Mouse (Mus musculus) thymus, postnatal 4 days (tissue): ENCODE results near the gene Uspl1.
"Not testable (repeated sequence)": the region's sequence is repeated elsewhere in the genome, so short reads cannot be mapped to it uniquely, and the experiment has no call there.

ENCODE experiments used
- DNase-seq: peaks from one replicate; pipeline ENCODE4 v3.0.0; 2021

Uspl1 gene

GRCm38 (mm10) chr5:149184104-149184843 lies at the start of gene Uspl1, which contains the start of gene Hmgb1:
Gene Uspl1, plus strand, starts transcription at chr5:149184350.
Gene Hmgb1, minus strand, starts transcription at chr5:149184489.
- DNase-seq = peak; percentile 99

- peak; percentile 73 for DNase-seq
Observed at GRCm38 (mm10) chr5:149134751-149135454, 49.2 kb upstream of the Uspl1 start.

- peak; percentile 52 for DNase-seq
Observed at GRCm38 (mm10) chr5:149135455-149136354, 48.4 kb upstream of the Uspl1 start.

DNA sequence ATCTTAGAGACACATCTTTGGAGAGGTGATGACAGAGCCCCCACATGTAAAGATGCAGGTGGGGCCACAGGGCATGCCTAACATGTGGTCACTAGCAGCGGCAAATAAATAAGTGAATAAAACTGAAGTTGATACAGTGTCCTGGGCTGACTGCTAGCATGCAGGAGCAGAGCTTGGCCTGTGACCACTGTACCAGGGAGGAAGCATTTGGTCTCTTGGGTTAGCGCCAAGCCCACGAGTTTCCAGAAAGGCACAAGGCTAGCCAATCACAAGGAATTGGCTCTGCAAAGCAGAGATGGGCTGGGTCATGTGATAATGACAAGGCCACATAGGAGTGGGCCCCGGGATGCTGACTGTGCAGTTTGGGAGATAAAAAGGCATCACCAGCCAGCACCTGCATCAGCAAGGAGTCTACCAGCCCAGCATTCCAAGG lies 47.2 kb upstream of the Uspl1 start:
- peak; percentile 70 for DNase-seq

GRCm38 (mm10) chr5:149137447-149137846 lies 46.7 kb upstream of the Uspl1 start:
- no peak for DNase-seq

DNA sequence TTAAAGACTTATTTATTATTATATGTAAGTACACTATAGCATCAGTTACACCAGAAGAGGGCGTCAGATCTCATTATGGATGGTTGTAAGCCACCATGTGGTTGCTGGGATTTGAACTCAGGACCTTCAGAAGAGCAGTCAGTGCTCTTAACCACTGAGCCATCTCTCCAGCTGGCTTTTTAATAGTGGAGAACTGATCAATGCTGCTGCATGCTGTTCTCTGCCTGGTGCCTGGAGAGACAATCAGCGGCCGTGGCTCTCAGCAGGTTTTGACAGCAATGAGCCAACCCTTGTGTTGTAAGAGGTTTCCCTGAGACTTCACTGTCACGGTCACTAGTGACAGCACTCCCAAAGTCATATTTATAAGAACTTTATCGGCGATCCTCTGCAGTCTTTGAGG lies 46.1 kb upstream of the Uspl1 start:
- DNase-seq = not testable (repeated sequence)

DNA sequence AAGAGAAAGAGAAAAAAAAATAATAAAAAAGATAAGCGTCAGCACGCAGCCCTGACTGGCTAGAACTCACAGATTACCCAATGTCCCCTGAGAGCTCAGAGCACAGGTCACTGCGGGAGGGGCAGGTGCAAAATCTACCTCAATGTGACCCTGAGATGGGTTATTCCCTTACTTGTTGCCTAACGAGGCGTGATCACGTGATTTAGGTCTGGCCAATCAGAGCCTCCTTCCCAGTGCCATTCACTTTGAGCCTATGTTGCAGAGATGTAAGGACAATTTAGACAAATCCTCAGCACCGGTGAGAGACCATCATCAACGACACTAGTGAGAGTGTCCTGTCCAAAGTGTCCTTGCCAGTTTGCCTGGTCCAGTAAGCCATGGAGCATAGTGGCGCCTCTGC lies 43.8 kb upstream of the Uspl1 start:
- DNase-seq = peak; percentile 42

- DNase-seq = not testable (repeated sequence)
Observed at GRCm38 (mm10) chr5:149141155-149141554, 43.0 kb upstream of the Uspl1 start.

DNA sequence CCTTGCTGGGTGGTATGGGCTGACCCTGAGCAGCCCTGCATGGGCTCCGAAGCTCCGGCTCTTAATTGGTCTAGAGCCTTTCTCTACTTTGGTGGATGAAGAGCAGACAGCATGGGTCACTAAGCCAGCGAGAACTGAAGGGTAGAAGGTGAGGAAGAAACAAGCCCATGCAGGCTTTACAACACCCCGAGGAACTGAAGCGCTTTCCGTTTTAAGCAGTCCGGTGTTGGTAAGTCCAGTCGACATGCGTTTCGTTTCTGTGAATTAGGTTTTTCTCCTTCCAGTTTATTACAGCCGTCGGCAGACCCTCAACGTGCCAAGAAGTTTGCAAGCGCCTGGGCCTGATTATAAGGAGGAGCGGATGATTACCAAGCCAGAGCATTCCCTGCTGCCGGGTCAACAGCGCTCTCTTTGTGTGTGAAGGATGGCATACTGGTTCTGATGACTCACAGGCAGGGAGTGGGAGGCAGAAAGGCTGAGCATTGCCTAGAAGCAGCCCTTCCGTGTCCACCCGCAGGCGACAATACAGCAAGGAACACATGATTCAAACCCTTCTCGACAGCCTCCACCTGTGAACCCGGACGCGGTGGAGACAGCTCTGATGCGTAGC lies 40.3 kb upstream of the Uspl1 start:
- DNase-seq = no peak

GRCm38 (mm10) chr5:149146691-149147090 lies 37.5 kb upstream of the Uspl1 start:
- DNase-seq = peak; percentile 6

GRCm38 (mm10) chr5:149147386-149148000 lies 36.7 kb upstream of the Uspl1 start:
- peak; percentile 42 for DNase-seq

- DNase-seq = no peak
Observed at GRCm38 (mm10) chr5:149150882-149151281, 33.3 kb upstream of the Uspl1 start.

DNA sequence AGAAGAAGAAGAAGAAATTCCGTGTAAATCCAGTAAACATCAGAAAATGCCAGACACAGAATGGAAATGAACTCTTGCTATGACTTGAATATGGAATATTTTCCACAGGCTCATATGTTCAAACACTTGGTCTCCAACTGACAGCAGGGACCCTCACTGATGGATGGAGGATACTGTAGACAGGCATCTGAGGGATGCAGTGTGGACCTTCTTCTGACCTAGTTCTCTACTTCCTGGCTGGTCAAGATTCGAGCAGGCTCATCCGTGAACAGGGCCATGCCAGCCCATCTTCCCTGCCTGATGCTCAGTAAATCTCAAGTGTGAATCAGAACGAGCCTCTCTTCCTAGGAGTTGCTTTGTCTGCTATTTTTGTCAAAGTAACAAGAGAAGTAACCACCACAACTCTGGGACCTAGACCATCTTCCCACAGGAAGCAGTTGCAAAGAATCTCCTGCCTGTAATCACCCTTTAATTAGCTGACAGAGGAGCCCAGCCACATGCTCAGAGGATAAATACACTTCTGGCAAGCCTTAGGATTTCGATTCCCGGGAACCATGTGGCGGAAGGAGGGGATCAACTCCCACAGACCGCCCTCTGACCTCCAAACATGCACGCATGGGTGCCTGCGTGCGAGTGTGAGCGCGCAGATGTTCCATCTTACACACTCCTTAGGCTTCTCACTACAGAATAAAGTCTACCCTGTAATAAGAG lies 31.9 kb upstream of the Uspl1 start:
- no peak for DNase-seq

DNA sequence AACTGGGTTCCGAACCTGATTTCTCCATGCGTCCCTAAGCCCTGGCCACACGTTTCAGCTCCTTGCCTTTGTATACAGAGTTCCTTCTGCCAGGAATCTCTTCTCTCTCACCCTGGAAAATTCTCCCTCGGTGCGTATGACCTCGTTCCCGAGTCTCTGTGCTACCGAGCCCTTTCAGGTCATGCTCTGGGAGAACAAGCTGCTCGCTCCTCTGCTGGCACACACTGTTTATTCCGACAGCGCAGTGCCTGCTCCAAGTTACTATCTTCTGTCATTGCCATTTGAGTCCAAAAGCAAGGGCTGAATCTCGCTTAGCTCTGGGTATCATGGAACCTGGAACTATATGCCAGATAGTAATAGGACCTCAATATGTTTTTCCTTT lies 31.4 kb upstream of the Uspl1 start:
- DNase-seq = no peak

GRCm38 (mm10) chr5:149156886-149157563 lies 27.1 kb upstream of the Uspl1 start:
- no peak for DNase-seq

- DNase-seq = no peak
Observed at GRCm38 (mm10) chr5:149159021-149159420, 25.1 kb upstream of the Uspl1 start.

GRCm38 (mm10) chr5:149160469-149160868 lies 23.7 kb upstream of the Uspl1 start:
- no peak for DNase-seq

GRCm38 (mm10) chr5:149162890-149163289 lies 21.3 kb upstream of the Uspl1 start:
- no peak for DNase-seq

DNA sequence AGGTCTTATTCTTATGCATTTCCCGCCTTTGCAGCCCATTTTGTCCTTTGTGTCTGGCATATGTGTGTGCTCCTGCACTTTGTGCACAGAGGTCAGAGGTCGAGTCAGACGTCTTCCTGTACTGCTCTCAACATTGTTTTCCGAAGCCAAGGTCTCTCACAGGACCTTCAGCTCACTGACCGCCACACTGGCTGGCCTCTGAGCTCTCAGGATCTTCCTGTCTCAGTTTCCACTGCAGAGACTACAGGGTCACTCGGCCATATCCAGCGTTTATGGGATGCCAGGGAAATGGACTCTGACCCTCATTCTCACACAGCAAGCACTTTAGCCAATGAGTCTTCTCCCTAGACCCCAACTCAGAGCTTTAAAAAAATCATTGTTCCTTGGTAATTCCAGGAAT lies 19.3 kb upstream of the Uspl1 start:
- no peak for DNase-seq

DNA sequence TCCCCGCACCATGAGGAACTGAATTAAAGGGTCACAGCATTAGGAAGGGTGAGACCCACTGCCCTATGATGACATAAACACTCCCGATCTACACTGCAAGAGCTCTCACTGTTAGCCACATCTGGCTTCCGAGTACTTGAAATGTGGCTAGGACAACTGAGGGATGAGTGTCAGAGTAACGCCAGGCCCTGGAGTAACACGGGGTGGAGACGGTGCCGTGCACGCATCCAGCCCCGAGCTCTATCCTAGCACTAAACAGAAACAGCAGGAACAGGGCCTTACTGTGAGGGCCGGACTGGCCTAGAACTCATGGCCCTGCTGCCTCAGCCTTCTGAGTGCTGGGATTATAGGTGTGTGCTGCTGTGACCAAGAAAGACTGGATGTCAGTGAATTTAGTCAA lies 18.1 kb upstream of the Uspl1 start:
- no peak for DNase-seq

GRCm38 (mm10) chr5:149168051-149168450 lies 16.1 kb upstream of the Uspl1 start:
- no peak for DNase-seq
